ENCODE assay signal across 8 mouse cellular contexts in genomic region chr14:7819446-7819845, GRCm38 (mm10). TPM values are rescaled to one million over a fixed set of nuclear protein-coding genes. Genes with fewer than 3 reads are reported as not detected.
A peak's percentile ranks its signal among the peaks of the same experiment; 100 is the strongest.
DNase-seq lines count a peak whose midpoint lies in the region; ATAC-seq lines count a peak whose summit lies in the region.

No protein-coding gene starts in this region.

- H3K9me3 ChIP-seq in heart, embryonic 15.5 days (replicated peaks) = no peaks in the 10 kb centered on the region
- H3K9me3 ChIP-seq in limb, embryonic 12.5 days = no peaks in the 10 kb centered on the region
- no peaks in the 10 kb centered on the region for H3K9me3 ChIP-seq in neural tube, embryonic 14.5 days (ENCODE audit: control insufficient read depth, low read length)

- peaks cover 37% of the 10 kb centered on the region for H3K4me1 ChIP-seq in heart, embryonic 15.5 days (replicated peaks)
- peaks cover 49% of the 10 kb centered on the region for H3K4me1 ChIP-seq in limb, embryonic 12.5 days (replicated peaks)
- peaks cover 29% of the 10 kb centered on the region for H3K4me1 ChIP-seq in neural tube, embryonic 14.5 days (ENCODE audit: control insufficient read depth, insufficient read depth, low read length)

- no peak for ATAC-seq in heart, embryonic 15.5 days (replicated peaks; ENCODE audit: insufficient number of reproducible peaks, insufficient read depth, low FRiP score, low read depth)
- ATAC-seq in limb, embryonic 12.5 days (ENCODE audit: insufficient number of reproducible peaks, insufficient read depth, low FRiP score, low TSS enrichment, low read depth) = no peak
- no peak for ATAC-seq in neural tube, embryonic 14.5 days (ENCODE audit: low read depth)

- peak overlapping the region; percentile 56; the same call in 1 of the 2 replicates for H3K27ac ChIP-seq in heart, embryonic 15.5 days
- peak overlapping the region; percentile 82; the same call in 1 of the 2 replicates for H3K27ac ChIP-seq in limb, embryonic 12.5 days
- no peak overlapping the region for H3K27ac ChIP-seq in neural tube, embryonic 14.5 days (ENCODE audit: low read depth, low read length)

- peak; percentile 18 for DNase-seq in thymus, postnatal 4 days
- no peak for DNase-seq in thymus, postnatal 10 days (ENCODE audit: low spot score in 2 of 2)
- no peak for DNase-seq in testis, postnatal 10 days (ENCODE audit: low spot score)
- no peak for DNase-seq in gastrocnemius, postnatal 4 days (ENCODE audit: low spot score in 2 of 2)
- no peak for DNase-seq in thymus, postnatal 0 days (ENCODE audit: low spot score)

- peak overlapping the region; percentile 90 for H3K4me2 ChIP-seq in heart, embryonic 15.5 days
- peak overlapping the region; percentile 93 for H3K4me2 ChIP-seq in limb, embryonic 12.5 days
- H3K4me2 ChIP-seq in neural tube, embryonic 14.5 days (ENCODE audit: low read depth, low read length) = peak overlapping the region; percentile 93

- H3K9ac ChIP-seq in heart, embryonic 15.5 days = peak overlapping the region; percentile 71
- H3K9ac ChIP-seq in limb, embryonic 12.5 days (replicated peaks) = peak overlapping the region; percentile 88
- H3K9ac ChIP-seq in neural tube, embryonic 14.5 days (replicated peaks; ENCODE audit: low read depth, low read length) = peak overlapping the region; percentile 80; the same call in 1 of the 2 replicates

- WGBS in heart, embryonic 15.5 days = 64% methylated on average over 5 of the region's 5 CpGs
- 68% methylated on average over 5 of the region's 5 CpGs for WGBS in limb, embryonic 12.5 days
- WGBS in neural tube, embryonic 14.5 days = 71% methylated on average over 5 of the region's 5 CpGs

- H3K36me3 ChIP-seq in heart, embryonic 15.5 days = no peaks in the 10 kb centered on the region
- H3K36me3 ChIP-seq in limb, embryonic 12.5 days = no peaks in the 10 kb centered on the region
- H3K36me3 ChIP-seq in neural tube, embryonic 14.5 days (ENCODE audit: control insufficient read depth, insufficient read depth, low read length) = no peaks in the 10 kb centered on the region

- H3K4me3 ChIP-seq in heart, embryonic 15.5 days = peak overlapping the region; percentile 60
- peak overlapping the region; percentile 84 for H3K4me3 ChIP-seq in limb, embryonic 12.5 days (replicated peaks)
- peak overlapping the region; percentile 83 for H3K4me3 ChIP-seq in neural tube, embryonic 14.5 days (ENCODE audit: low read depth, low read length)

- no peaks in the 10 kb centered on the region for H3K27me3 ChIP-seq in heart, embryonic 15.5 days
- no peaks in the 10 kb centered on the region for H3K27me3 ChIP-seq in limb, embryonic 12.5 days
- H3K27me3 ChIP-seq in neural tube, embryonic 14.5 days (ENCODE audit: control insufficient read depth, insufficient read depth, low read length) = peaks cover 2% of the 10 kb centered on the region; the same call in 1 of the 2 replicates

RNA-seq across cellular contexts. Expression of gene Flnb, which starts 1.7 kb away (rescaled TPM):
- polyA plus RNA-seq in heart, embryonic 15.5 days (2015; fragmentation: Nextera tagmentation; extraction: Ambion mirVana) = 7.4 and 12.1 TPM in 2 replicates
- 56.7 and 61.9 TPM in 2 replicates for polyA plus RNA-seq in limb, embryonic 12.5 days (2016; fragmentation: Nextera tagmentation; extraction: Ambion mirVana)
- polyA plus RNA-seq in neural tube, embryonic 14.5 days (2014; fragmentation: Nextera tagmentation; extraction: Ambion mirVana) = 7.0 and 9.0 TPM in 2 replicates
- total RNA-seq in gastrocnemius, postnatal 4 days (2021) = 10 to 100 TPM; 48.6 to 48.8 TPM
- 8.0 and 8.2 TPM in 2 replicates for polyA plus RNA-seq in thymus, postnatal 0 days (2015; fragmentation: Nextera tagmentation; extraction: Ambion mirVana)

RNA-seq across cellular contexts. Expression of gene Gm26661, which starts 28.1 kb away (rescaled TPM):
- polyA plus RNA-seq in heart, embryonic 15.5 days (2015; fragmentation: Nextera tagmentation; extraction: Ambion mirVana) = not detected in 2 replicates
- not detected in 2 replicates for polyA plus RNA-seq in limb, embryonic 12.5 days (2016; fragmentation: Nextera tagmentation; extraction: Ambion mirVana)
- polyA plus RNA-seq in neural tube, embryonic 14.5 days (2014; fragmentation: Nextera tagmentation; extraction: Ambion mirVana) = not detected in 2 replicates
- not detected for total RNA-seq in gastrocnemius, postnatal 4 days (2021)
- not detected in 2 replicates for polyA plus RNA-seq in thymus, postnatal 0 days (2015; fragmentation: Nextera tagmentation; extraction: Ambion mirVana)
